Mouse (Mus musculus): ENCODE results near the gene Gm28308. TPM values are rescaled to one million over a fixed set of nuclear protein-coding genes. Genes with fewer than 3 reads are reported as not detected.

The Gm28308 gene
- polyA plus RNA-seq (2015; fragmentation: Illumina TruSeq; extraction: RNeasy Lipid Tissue Mini Kit (QIAGEN cat#74804); ENCODE audit: insufficient read depth, low read depth, low replicate concordance), result not detected

GRCm38 (mm10) chr6:52213119-52213986, at the start of gene Gm28308, which contains the start of gene Hoxa3:
Gene Gm28308, minus strand, starts transcription at chr6:52213339.
Gene Hoxa3, minus strand, starts transcription at chr6:52213336.

GRCm38 (mm10) chr6:52260654-52261575, 47.8 kb upstream of the Gm28308 start, which contains the start of gene Hoxa13:
Gene Hoxa13, minus strand, starts transcription at chr6:52260880.

DNA sequence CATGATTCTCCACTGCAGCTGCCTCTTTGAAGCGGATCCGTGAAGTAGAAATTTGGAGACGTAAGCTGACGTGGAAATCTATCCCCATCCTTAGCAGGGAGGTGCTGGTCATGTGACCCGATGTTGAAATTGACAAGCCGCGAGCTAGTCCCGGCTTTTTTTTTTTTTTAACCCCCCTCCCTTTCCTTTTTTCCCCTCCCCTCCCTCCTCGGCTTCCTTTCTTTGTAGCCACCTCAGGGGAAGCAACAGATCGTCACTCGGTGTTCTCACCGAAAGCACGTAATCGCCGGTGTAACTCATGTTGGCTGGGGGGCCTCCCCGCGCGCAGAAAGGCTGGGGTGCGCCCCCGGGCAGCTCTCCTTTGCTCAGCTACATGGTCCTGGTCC, 32.6 kb upstream of the Gm28308 start, which contains the start of gene Hoxa11:
TSS of gene Hoxa11 (minus strand) at position 54 of the 386 bp plus-strand sequence.

GRCm38 (mm10) chr6:52240389-52241000, 27.4 kb upstream of the Gm28308 start, which contains the start of gene Hoxa10:
Gene Hoxa10, minus strand, starts transcription at chr6:52240854.

DNA sequence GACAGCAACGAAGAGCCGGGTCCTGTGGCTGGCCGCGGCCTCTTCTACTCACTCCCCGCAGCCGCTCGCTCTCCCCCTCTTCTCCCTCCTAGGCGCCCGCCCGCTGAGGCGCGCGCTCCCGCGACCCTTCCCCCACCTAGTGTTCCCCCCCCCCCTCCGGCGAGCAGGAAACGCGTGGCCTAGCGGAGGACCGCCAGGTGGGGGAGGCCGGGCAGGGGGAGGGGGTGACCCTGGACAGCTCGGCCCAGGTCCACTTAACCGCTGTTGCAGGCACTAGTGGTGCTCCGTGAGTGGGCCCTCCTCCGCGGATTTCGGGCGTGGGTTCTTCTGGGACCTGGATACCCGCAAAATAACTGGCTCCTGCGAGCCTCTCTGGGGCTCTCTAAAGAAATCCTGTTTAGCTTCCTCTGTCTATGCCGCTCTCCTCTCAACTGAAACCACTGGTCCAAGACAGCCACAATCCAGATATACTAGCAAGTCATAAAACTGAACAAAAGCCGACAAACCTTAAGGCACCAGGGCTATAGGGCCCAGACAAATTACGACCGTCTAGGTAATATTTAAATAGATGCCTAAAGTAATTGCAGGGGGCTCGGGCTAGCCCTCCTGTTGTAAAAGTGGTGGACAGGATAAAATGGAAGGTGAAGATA, 17.5 kb upstream of the Gm28308 start, which contains the start of gene Hoxa9:
TSS of gene Hoxa9 (minus strand) at position 574 of the 650 bp plus-strand sequence.

DNA sequence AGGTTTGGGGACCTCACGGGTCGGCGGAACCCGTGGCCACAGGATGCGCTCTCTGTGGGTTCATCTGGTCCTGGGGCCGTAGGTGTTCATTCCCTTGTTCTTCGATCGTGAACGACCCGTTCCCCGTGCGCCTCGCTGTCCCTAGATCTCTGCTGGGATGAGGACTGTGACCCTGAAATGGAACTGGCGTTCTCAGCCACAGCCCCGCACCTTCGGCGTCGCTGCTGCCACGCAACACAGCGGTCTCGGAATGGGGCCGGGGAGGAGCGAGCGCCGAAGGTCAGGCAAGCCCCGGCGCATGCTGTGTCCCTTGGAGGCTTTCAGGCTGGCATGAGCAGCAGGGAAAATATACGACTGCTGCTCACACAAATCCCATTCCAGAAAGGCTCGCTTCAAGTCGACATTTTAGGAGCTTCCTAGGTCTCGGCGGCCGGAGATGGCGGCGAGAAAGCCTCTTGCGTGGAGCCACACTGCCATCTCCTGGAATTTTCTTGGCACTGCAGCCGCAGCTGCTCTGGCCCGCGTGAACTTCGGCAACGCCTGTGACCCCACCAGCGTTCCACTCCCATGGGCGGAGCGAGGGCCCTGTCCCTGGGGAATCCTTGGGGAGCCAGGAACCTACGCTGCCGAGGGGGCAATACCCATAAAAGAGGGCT, 8.3 kb upstream of the Gm28308 start, which contains the start of gene Hoxa7:
TSS of gene Hoxa7 (minus strand) at position 518 of the 656 bp plus-strand sequence.

GRCm38 (mm10) chr6:52208072-52208867, 4.9 kb downstream of the Gm28308 start, which contains the start of gene Hoxa6:
Gene Hoxa6, minus strand, starts transcription at chr6:52208722.

DNA sequence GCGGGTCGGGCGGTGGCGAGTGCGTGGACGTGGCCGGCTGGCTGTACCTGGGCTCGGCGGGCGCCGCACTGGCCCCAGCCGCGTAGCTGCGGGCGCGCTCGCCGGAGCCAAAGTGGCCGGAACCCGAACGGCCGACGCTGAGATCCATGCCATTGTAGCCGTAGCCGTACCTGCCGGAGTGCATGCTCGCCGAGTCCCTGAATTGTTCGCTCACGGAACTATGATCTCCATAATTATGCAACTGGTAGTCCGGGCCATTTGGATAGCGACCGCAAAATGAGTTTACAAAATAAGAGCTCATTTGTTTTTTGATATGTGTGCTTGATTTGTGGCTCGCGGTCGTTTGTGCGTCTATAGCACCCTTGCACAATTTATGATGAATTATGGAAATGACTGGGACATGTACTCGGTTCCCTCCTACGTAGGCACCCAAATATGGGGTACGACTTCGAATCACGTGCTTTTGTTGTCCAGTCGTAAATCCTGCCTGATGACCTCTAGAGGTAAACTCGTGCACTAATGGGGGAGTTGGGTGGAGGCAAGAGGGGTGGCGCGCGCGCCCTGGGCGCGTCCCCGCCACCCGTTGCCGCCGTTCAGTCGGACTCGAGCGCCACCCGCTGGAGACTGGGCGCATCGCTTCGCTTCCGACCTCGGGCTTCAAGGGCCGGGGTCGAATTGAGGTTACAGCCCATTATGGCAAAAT, 8.9 kb downstream of the Gm28308 start, which contains the start of gene Hoxa5:
TSS of gene Hoxa5 (minus strand) at position 538 of the 703 bp plus-strand sequence.

GRCm38 (mm10) chr6:52190906-52191810, 22.0 kb downstream of the Gm28308 start, which contains the start of gene Hoxa4:
Gene Hoxa4, minus strand, starts transcription at chr6:52191753.

DNA sequence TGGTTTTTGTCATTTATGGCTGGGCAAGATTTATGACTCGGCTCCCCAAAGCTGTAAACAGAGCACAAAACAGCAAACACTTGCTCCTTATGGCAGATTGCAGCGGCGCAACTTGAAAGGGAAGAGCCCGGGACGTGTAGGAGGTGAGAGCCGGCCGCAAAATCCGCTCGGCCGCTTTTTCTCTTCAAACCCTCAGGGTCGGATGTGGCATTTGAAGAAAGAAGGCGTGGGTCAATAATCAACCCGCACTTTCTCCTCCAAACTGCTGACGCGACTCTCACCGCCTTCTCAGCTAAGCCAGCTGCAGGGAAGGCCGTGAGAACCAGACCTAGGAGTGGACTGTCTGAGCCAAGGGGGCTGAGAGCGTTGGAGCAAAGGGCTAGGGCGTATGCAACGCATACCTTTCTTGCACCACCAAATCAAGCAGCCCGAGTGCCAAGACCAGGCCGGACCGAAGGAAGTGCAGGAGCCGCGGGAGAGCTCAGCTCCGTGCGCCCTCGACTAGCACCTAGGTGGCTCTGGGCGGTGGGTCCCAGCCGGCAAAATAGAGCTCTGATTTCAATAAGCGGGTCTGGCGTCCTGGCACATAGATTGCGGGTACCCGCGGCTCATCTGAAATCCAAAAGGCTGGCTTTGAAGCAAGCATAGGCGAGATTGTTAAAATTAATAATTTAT, 35.9 kb downstream of the Gm28308 start, which contains the start of gene 5730596B20Rik:
TSS of gene 5730596B20Rik (plus strand) at position 438 of the 675 bp plus-strand sequence.

GRCm38 (mm10) chr6:52164626-52165440, 48.3 kb downstream of the Gm28308 start, which contains the start of gene Hoxa2:
Gene Hoxa2, minus strand, starts transcription at chr6:52164831.

GRCm38 (mm10) chr6:52158276-52159051, 54.7 kb downstream of the Gm28308 start, which contains the start of gene Hoxa1:
Gene Hoxa1, minus strand, starts transcription at chr6:52158317.

Measured in pancreas, adult 10 weeks (tissue).